Mouse (Mus musculus): ENCODE data around the gene Sh3gl2.

GRCm38 (mm10) chr4:85404424-85405194, 199.7 kb downstream of the Sh3gl2 start:
- TF ChIP-seq CTCF (IDR thresholded peaks at IDR 0.05; ENCODE audit: low read depth): peak; percentile 73
- no peak for TF ChIP-seq EP300 (IDR thresholded peaks at IDR 0.05; ENCODE audit: low read depth)

Measured in liver, embryonic 14.5 days (tissue).